Mouse (Mus musculus) frontal cortex, adult (tissue): ENCODE measurements at regions not wholly inside any gene's neighbourhood (a gene's known extent, or its start where the extent isn't known, plus 50 kb on each side); places are given as distances from the start of the nearest gene placed in this dataset.

Source experiments
- ATAC-seq: cut with Nextera tagmentation; 2 replicates; pipeline ENCODE4 v1.9.2; 2017; ENCODE audit warnings: mild to moderate bottlenecking, moderate library complexity, mixed read lengths; ENCODE audit not compliant: low TSS enrichment

- peak; percentile 78 for ATAC-seq
These were observed 294.2 kb downstream of the H2al1n start for GRCm38 (mm10) chrX:14505102-14505501.
